Mouse (Mus musculus): Measurements from ENCODE around the gene Tfeb. TPM values are rescaled to one million over a fixed set of nuclear protein-coding genes. Genes with fewer than 3 reads are reported as not detected.

Gene Tfeb
- polyA plus RNA-seq, 1 experiment from 2014 or later, result 30.7 TPM

- 74% methylated on average over 6 of the region's 6 CpGs for WGBS
- Histone ChIP-seq H3K27me3 (replicated peaks; ENCODE audit: control insufficient read depth, insufficient read depth, low read length) (no peaks in the 10 kb centered on the region), H3K4me3 (ENCODE audit: low read length) (no peak overlapping the region), H3K27ac (ENCODE audit: low read length) (no peak overlapping the region), H3K4me2 (ENCODE audit: low read depth, low read length) (no peak overlapping the region), H3K9ac (ENCODE audit: low read depth, low read length) (no peak overlapping the region), H3K36me3 (ENCODE audit: control insufficient read depth, insufficient read depth, low read length) (no peaks in the 10 kb centered on the region), H3K9me3 (ENCODE audit: control insufficient read depth, low read length) (no peaks in the 10 kb centered on the region), H3K4me1 (ENCODE audit: control insufficient read depth, insufficient read depth, low read length) (peaks cover 26% of the 10 kb centered on the region)
- ATAC-seq, result no peak
Observed at GRCm38 (mm10) chr17:47788996-47789395, 52.2 kb downstream of the Tfeb start.

GRCm38 (mm10) chr17:47792098-47792863 lies 55.5 kb downstream of the Tfeb start:
- H3K9ac ChIP-seq (ENCODE audit: low read depth, low read length), result peak overlapping the region; percentile 29; the same call in 1 of the 2 replicates
- no peak overlapping the region for H3K4me2 ChIP-seq (ENCODE audit: low read depth, low read length)
- H3K4me3 ChIP-seq (ENCODE audit: low read length), result no peak overlapping the region
- ATAC-seq, result peak; percentile 36
- peaks cover 21% of the 10 kb centered on the region for H3K4me1 ChIP-seq (ENCODE audit: control insufficient read depth, insufficient read depth, low read length)
- H3K9me3 ChIP-seq (ENCODE audit: control insufficient read depth, low read length), result peaks cover 4% of the 10 kb centered on the region; the same call in 1 of the 2 replicates
- WGBS, result 25% methylated on average over 15 of the region's 15 CpGs
- no peak overlapping the region for H3K27ac ChIP-seq (ENCODE audit: low read length)
- H3K36me3 ChIP-seq (ENCODE audit: control insufficient read depth, insufficient read depth, low read length), result no peaks in the 10 kb centered on the region
- no peaks in the 10 kb centered on the region for H3K27me3 ChIP-seq (replicated peaks; ENCODE audit: control insufficient read depth, insufficient read depth, low read length)

- Histone ChIP-seq H3K27ac (ENCODE audit: low read length) (no peak overlapping the region), H3K4me3 (ENCODE audit: low read length) (no peak overlapping the region), H3K4me2 (ENCODE audit: low read depth, low read length) (no peak overlapping the region), H3K36me3 (ENCODE audit: control insufficient read depth, insufficient read depth, low read length) (no peaks in the 10 kb centered on the region), H3K27me3 (replicated peaks; ENCODE audit: control insufficient read depth, insufficient read depth, low read length) (no peaks in the 10 kb centered on the region), H3K9me3 (ENCODE audit: control insufficient read depth, low read length) (peaks cover 4% of the 10 kb centered on the region; the same call in 1 of the 2 replicates), H3K4me1 (ENCODE audit: control insufficient read depth, insufficient read depth, low read length) (peaks cover 12% of the 10 kb centered on the region), H3K9ac (ENCODE audit: low read depth, low read length) (no peak overlapping the region)
- WGBS, result 11% methylated on average over 9 of the region's 9 CpGs
- peak; percentile 79 for ATAC-seq
Observed at GRCm38 (mm10) chr17:47793377-47793776, 56.5 kb downstream of the Tfeb start.

- Histone ChIP-seq H3K36me3 (ENCODE audit: control insufficient read depth, insufficient read depth, low read length) (no peaks in the 10 kb centered on the region), H3K4me1 (ENCODE audit: control insufficient read depth, insufficient read depth, low read length) (peaks cover 8% of the 10 kb centered on the region), H3K27me3 (replicated peaks; ENCODE audit: control insufficient read depth, insufficient read depth, low read length) (no peaks in the 10 kb centered on the region), H3K9me3 (ENCODE audit: control insufficient read depth, low read length) (peaks cover 4% of the 10 kb centered on the region; the same call in 1 of the 2 replicates), H3K4me3 (ENCODE audit: low read length) (no peak overlapping the region), H3K4me2 (ENCODE audit: low read depth, low read length) (no peak overlapping the region), H3K9ac (ENCODE audit: low read depth, low read length) (no peak overlapping the region), H3K27ac (ENCODE audit: low read length) (no peak overlapping the region)
- 66% methylated on average over 3 of the region's 3 CpGs for WGBS
- 0 out of 2 replicates have a peak, but pooled peaks have one; percentile 24 for ATAC-seq
Observed at GRCm38 (mm10) chr17:47795446-47795845, 58.6 kb downstream of the Tfeb start.

- Histone ChIP-seq H3K9ac (ENCODE audit: low read depth, low read length) (no peak overlapping the region), H3K36me3 (ENCODE audit: control insufficient read depth, insufficient read depth, low read length) (no peaks in the 10 kb centered on the region), H3K4me1 (ENCODE audit: control insufficient read depth, insufficient read depth, low read length) (peaks cover 8% of the 10 kb centered on the region), H3K4me2 (ENCODE audit: low read depth, low read length) (no peak overlapping the region), H3K27ac (ENCODE audit: low read length) (no peak overlapping the region), H3K27me3 (replicated peaks; ENCODE audit: control insufficient read depth, insufficient read depth, low read length) (no peaks in the 10 kb centered on the region), H3K4me3 (ENCODE audit: low read length) (no peak overlapping the region), H3K9me3 (ENCODE audit: control insufficient read depth, low read length) (peaks cover 4% of the 10 kb centered on the region; the same call in 1 of the 2 replicates)
- 67% methylated on average over 16 of the region's 16 CpGs for WGBS
- ATAC-seq, result no peak
Observed at GRCm38 (mm10) chr17:47796156-47796816, 59.5 kb downstream of the Tfeb start.

- ATAC-seq, result no peak
- Histone ChIP-seq H3K4me2 (ENCODE audit: low read depth, low read length) (no peak overlapping the region), H3K27me3 (replicated peaks; ENCODE audit: control insufficient read depth, insufficient read depth, low read length) (no peaks in the 10 kb centered on the region), H3K4me3 (ENCODE audit: low read length) (no peak overlapping the region), H3K36me3 (ENCODE audit: control insufficient read depth, insufficient read depth, low read length) (no peaks in the 10 kb centered on the region), H3K4me1 (ENCODE audit: control insufficient read depth, insufficient read depth, low read length) (peaks cover 8% of the 10 kb centered on the region), H3K9ac (ENCODE audit: low read depth, low read length) (no peak overlapping the region), H3K9me3 (ENCODE audit: control insufficient read depth, low read length) (peaks cover 4% of the 10 kb centered on the region; the same call in 1 of the 2 replicates), H3K27ac (ENCODE audit: low read length) (no peak overlapping the region)
- WGBS, result 60% methylated on average over 4 of the region's 4 CpGs
Observed at GRCm38 (mm10) chr17:47796968-47797367, 60.1 kb downstream of the Tfeb start.

GRCm38 (mm10) chr17:47797383-47797782 lies 60.6 kb downstream of the Tfeb start:
- peaks cover 4% of the 10 kb centered on the region for H3K4me1 ChIP-seq (ENCODE audit: control insufficient read depth, insufficient read depth, low read length)
- no peak for ATAC-seq
- no peak overlapping the region for H3K4me3 ChIP-seq (ENCODE audit: low read length)
- no peak overlapping the region for H3K9ac ChIP-seq (ENCODE audit: low read depth, low read length)
- H3K4me2 ChIP-seq (ENCODE audit: low read depth, low read length), result no peak overlapping the region
- H3K36me3 ChIP-seq (ENCODE audit: control insufficient read depth, insufficient read depth, low read length), result no peaks in the 10 kb centered on the region
- no peaks in the 10 kb centered on the region for H3K27me3 ChIP-seq (replicated peaks; ENCODE audit: control insufficient read depth, insufficient read depth, low read length)
- H3K27ac ChIP-seq (ENCODE audit: low read length), result no peak overlapping the region
- peaks cover 4% of the 10 kb centered on the region; the same call in 1 of the 2 replicates for H3K9me3 ChIP-seq (ENCODE audit: control insufficient read depth, low read length)
- WGBS, result 68% methylated on average over 9 of the region's 9 CpGs

GRCm38 (mm10) chr17:47802806-47803205 lies 66.0 kb downstream of the Tfeb start:
- ATAC-seq, result no peak

GRCm38 (mm10) chr17:47803662-47804061 lies 66.8 kb downstream of the Tfeb start:
- Histone ChIP-seq H3K4me3 (ENCODE audit: low read length) (no peak overlapping the region), H3K36me3 (ENCODE audit: control insufficient read depth, insufficient read depth, low read length) (no peaks in the 10 kb centered on the region), H3K9ac (ENCODE audit: low read depth, low read length) (no peak overlapping the region), H3K27me3 (replicated peaks; ENCODE audit: control insufficient read depth, insufficient read depth, low read length) (no peaks in the 10 kb centered on the region), H3K9me3 (ENCODE audit: control insufficient read depth, low read length) (no peaks in the 10 kb centered on the region), H3K4me1 (ENCODE audit: control insufficient read depth, insufficient read depth, low read length) (peaks cover 19% of the 10 kb centered on the region), H3K27ac (ENCODE audit: low read length) (no peak overlapping the region), H3K4me2 (ENCODE audit: low read depth, low read length) (no peak overlapping the region)
- no peak for ATAC-seq
- WGBS, result 94% methylated on average over 4 of the region's 4 CpGs

More at GRCm38 (mm10) chr17:47802806-47803205, 66.0 kb downstream of the Tfeb start:
- peaks cover 19% of the 10 kb centered on the region for H3K4me1 ChIP-seq (ENCODE audit: control insufficient read depth, insufficient read depth, low read length)
- no peaks in the 10 kb centered on the region for H3K36me3 ChIP-seq (ENCODE audit: control insufficient read depth, insufficient read depth, low read length)
- no peak overlapping the region for H3K4me2 ChIP-seq (ENCODE audit: low read depth, low read length)
- H3K9me3 ChIP-seq (ENCODE audit: control insufficient read depth, low read length), result no peaks in the 10 kb centered on the region
- H3K9ac ChIP-seq (ENCODE audit: low read depth, low read length), result no peak overlapping the region
- no peak overlapping the region for H3K27ac ChIP-seq (ENCODE audit: low read length)
- no peak overlapping the region for H3K4me3 ChIP-seq (ENCODE audit: low read length)
- H3K27me3 ChIP-seq (replicated peaks; ENCODE audit: control insufficient read depth, insufficient read depth, low read length), result no peaks in the 10 kb centered on the region
- 18% methylated on average over 8 of the region's 8 CpGs for WGBS

All from intestine, embryonic 16.5 days (tissue).